Mouse (Mus musculus): Measurements from ENCODE around the gene Gm826. TPM values are rescaled to one million over a fixed set of nuclear protein-coding genes. Genes with fewer than 3 reads are reported as not detected.

The Gm826 gene
- polyA plus RNA-seq, 1 experiment from 2014 or later = 25.5 TPM

- 71% methylated on average over 5 of the region's 5 CpGs for WGBS
- H3K9ac ChIP-seq = no peak overlapping the region
- H3K4me1 ChIP-seq (replicated peaks) = no peaks in the 10 kb centered on the region
- H3K4me2 ChIP-seq = no peak overlapping the region
- no peaks in the 10 kb centered on the region for H3K9me3 ChIP-seq (replicated peaks)
- H3K27me3 ChIP-seq (replicated peaks) = 0 out of 2 replicates have a peak, but pooled peaks cover 3% of the 10 kb centered on the region
- H3K36me3 ChIP-seq = no peaks in the 10 kb centered on the region
- H3K27ac ChIP-seq (ENCODE audit: poor library complexity, severe bottlenecking) = no peak overlapping the region
- no peak for ATAC-seq (ENCODE audit: insufficient number of reproducible peaks, low FRiP score)
- H3K4me3 ChIP-seq = no peak overlapping the region
Measured at GRCm38 (mm10) chr2:160275959-160276657, 57.9 kb downstream of the Gm826 start.

DNA sequence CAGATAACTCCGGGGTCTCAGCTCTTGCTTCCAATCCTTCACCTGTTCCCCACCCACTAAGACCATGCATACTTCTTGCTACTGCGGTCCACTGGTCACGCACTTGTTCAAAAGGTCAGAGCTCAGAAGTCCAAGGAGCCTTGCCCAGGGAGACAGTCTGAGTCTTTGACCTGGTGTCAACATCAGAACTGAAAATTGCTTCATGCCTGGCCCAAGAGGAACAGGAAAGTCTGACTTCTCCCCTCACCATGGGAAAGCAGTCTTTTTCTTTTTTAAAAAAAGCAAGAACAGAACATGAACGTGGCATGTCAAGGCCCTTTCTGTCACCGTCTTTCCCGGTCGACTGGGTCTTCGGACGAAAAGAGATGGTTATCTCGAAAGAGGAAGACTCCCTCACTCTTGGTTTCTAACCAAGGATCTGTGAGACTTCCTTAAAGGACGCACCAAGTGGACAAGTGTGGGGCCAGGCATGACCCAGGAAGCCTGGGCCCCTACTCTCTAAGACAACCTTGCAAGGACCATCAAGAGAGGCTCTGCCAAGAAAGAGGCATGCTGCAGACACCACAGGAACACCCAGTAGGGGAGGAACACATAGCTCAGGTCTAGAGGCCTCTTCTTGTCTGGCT is 66.0 kb downstream of the Gm826 start:
- H3K27me3 ChIP-seq (replicated peaks) = 0 out of 2 replicates have a peak, but pooled peaks cover under 1% of the 10 kb centered on the region
- no peak overlapping the region for H3K4me2 ChIP-seq
- no peaks in the 10 kb centered on the region for H3K9me3 ChIP-seq (replicated peaks)
- no peak overlapping the region for H3K27ac ChIP-seq (ENCODE audit: poor library complexity, severe bottlenecking)
- no peak for ATAC-seq (ENCODE audit: insufficient number of reproducible peaks, low FRiP score)
- no peak overlapping the region for H3K4me3 ChIP-seq
- H3K36me3 ChIP-seq = no peaks in the 10 kb centered on the region
- peaks cover 6% of the 10 kb centered on the region for H3K4me1 ChIP-seq (replicated peaks)
- no peak overlapping the region for H3K9ac ChIP-seq
- WGBS = 82% methylated on average over 11 of the region's 11 CpGs

GRCm38 (mm10) chr2:160263861-160264260 is 70.1 kb downstream of the Gm826 start:
- Histone ChIP-seq H3K9ac (no peak overlapping the region), H3K4me3 (no peak overlapping the region), H3K9me3 (replicated peaks) (no peaks in the 10 kb centered on the region), H3K4me2 (no peak overlapping the region), H3K36me3 (no peaks in the 10 kb centered on the region), H3K4me1 (replicated peaks) (peaks cover 11% of the 10 kb centered on the region), H3K27me3 (replicated peaks) (no peaks in the 10 kb centered on the region), H3K27ac (ENCODE audit: poor library complexity, severe bottlenecking) (no peak overlapping the region)
- no peak for ATAC-seq (ENCODE audit: insufficient number of reproducible peaks, low FRiP score)
- 71% methylated on average over 8 of the region's 8 CpGs for WGBS

GRCm38 (mm10) chr2:160261538-160261937 is 72.4 kb downstream of the Gm826 start:
- no peaks in the 10 kb centered on the region for H3K27me3 ChIP-seq (replicated peaks)
- ATAC-seq (ENCODE audit: insufficient number of reproducible peaks, low FRiP score) = no peak
- peaks cover 11% of the 10 kb centered on the region for H3K4me1 ChIP-seq (replicated peaks)
- 44% methylated on average over 3 of the region's 3 CpGs for WGBS
- no peak overlapping the region for H3K27ac ChIP-seq (ENCODE audit: poor library complexity, severe bottlenecking)
- H3K4me2 ChIP-seq = no peak overlapping the region
- H3K9me3 ChIP-seq (replicated peaks) = no peaks in the 10 kb centered on the region
- no peak overlapping the region for H3K4me3 ChIP-seq
- H3K9ac ChIP-seq = no peak overlapping the region
- no peaks in the 10 kb centered on the region for H3K36me3 ChIP-seq

Other genes starting within 250 kb of the Gm826 start
- gene Mafb, start 32.9 kb upstream of the Gm826 start, polyA plus RNA-seq (2016; fragmentation: Nextera tagmentation; extraction: Ambion mirVana) = 7.0 and 7.8 TPM in 2 replicates